Mouse (Mus musculus) stomach, embryonic 14.5 days (tissue): Measurements from ENCODE around the gene Socs5. TPM values are rescaled to one million over a fixed set of nuclear protein-coding genes. Genes with fewer than 3 reads are reported as not detected.

Source experiments
- ATAC-seq: fragments of 200-750 bp; cut with Nextera tagmentation; 2 replicates; pipeline ENCODE4 v1.8.0; 2017; ENCODE audit warnings: low read depth, moderate TSS enrichment; ENCODE audit not compliant: insufficient number of reproducible peaks, insufficient read depth, low FRiP score
- H3K27ac ChIP-seq: fragments of 300-500 bp; sonication (generic); 2 replicates; pipeline ENCODE4 v1.5.1; 2014; ENCODE audit warnings: mild to moderate bottlenecking, low read length, moderate library complexity, mixed read lengths
- H3K27me3 ChIP-seq: fragments of 300-500 bp; sonication (generic); 2 replicates; pipeline ENCODE4 v1.6.1; 2014; ENCODE audit warnings: low read length, control low read depth, mixed read lengths; ENCODE audit not compliant: control insufficient read depth, insufficient read depth
- H3K36me3 ChIP-seq: fragments of 300-500 bp; sonication (generic); 2 replicates; pipeline ENCODE4 v1.6.1; 2014; ENCODE audit warnings: mild to moderate bottlenecking, control low read depth, low read length, moderate library complexity, mixed read lengths; ENCODE audit not compliant: control insufficient read depth, insufficient read depth
- H3K4me1 ChIP-seq: fragments of 300-500 bp; sonication (generic); 2 replicates; pipeline ENCODE4 v1.6.1; 2014; ENCODE audit warnings: low read length, control low read depth, mixed read lengths; ENCODE audit not compliant: control insufficient read depth, insufficient read depth
- H3K4me2 ChIP-seq: fragments of 300-500 bp; sonication (generic); replicated peaks from 2 replicates; pipeline ENCODE4 v1.6.1; 2014; ENCODE audit warnings: low read depth, low read length, control low read depth
- H3K4me3 ChIP-seq: fragments of 300-500 bp; sonication (generic); 2 replicates; pipeline ENCODE4 v1.5.1; 2014; ENCODE audit warnings: low read depth, low read length, control low read depth
- H3K9ac ChIP-seq: fragments of 300-500 bp; sonication (generic); replicated peaks from 2 replicates; pipeline ENCODE4 v1.6.1; 2014; ENCODE audit warnings: low read depth, mild to moderate bottlenecking, control low read depth, low read length, moderate library complexity, mixed read lengths
- H3K9me3 ChIP-seq: fragments of 300-500 bp; sonication (generic); 2 replicates; pipeline ENCODE4 v1.6.1; 2016; ENCODE audit warnings: low read depth, low read length, control low read depth; ENCODE audit not compliant: control insufficient read depth
- WGBS: fragments of 180-500 bp; shearing (Covaris S2); extraction: QIAGEN DNeasy Blood & Tissue Kit; methylation state at CpG from one replicate; pipeline ENCODE4 v1.1.7; 2014; 5-methylcytosine and 5-hydroxymethylcytosine counted together
- polyA plus RNA-seq: library from polyadenylated mRNA; unstranded; fragments of >200 nt; fragmentation: Nextera tagmentation; extraction: Ambion mirVana; gene quantifications from 2 replicates; pipeline ENCODE4 v1.2.1, GENCODE M21; 2014

Socs5 gene
- polyA plus RNA-seq, 1 experiment from 2014 or later = 15.9 TPM

- Histone ChIP-seq H3K27ac (no peak overlapping the region), H3K4me3 (no peak overlapping the region)
Observed at GRCm38 (mm10) chr17:87142271-87142670, 34.8 kb downstream of the Socs5 start.

DNA sequence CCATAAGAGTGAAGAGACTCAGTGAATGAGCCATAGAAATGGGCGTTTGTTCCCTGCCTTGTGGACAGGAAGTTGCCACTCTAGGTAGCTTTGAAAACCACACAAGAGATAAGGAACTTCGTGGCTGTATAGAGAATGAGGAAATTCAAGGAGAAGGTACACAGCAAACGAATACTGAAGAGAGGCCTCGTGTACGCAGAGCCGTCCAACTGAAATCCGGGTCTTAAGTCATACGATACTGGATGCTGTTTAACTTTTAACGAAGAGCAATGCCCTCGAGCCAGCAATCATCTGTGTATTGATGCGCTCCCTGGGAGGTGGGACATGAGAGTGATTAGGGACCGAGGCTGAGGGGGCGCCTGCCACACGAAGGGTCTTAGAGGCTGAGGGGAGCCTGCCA lies 35.7 kb downstream of the Socs5 start:
- H3K36me3 ChIP-seq = no peaks in the 10 kb centered on the region
- 63% methylated on average over 14 of the region's 14 CpGs for WGBS
- ATAC-seq = no peak
- H3K9me3 ChIP-seq = no peaks in the 10 kb centered on the region
- H3K4me3 ChIP-seq = no peak overlapping the region
- no peak overlapping the region for H3K4me2 ChIP-seq
- no peak overlapping the region for H3K9ac ChIP-seq
- H3K27me3 ChIP-seq = no peaks in the 10 kb centered on the region
- no peak overlapping the region for H3K27ac ChIP-seq
- H3K4me1 ChIP-seq = no peaks in the 10 kb centered on the region

More at GRCm38 (mm10) chr17:87142271-87142670, 34.8 kb downstream of the Socs5 start:
- H3K36me3 ChIP-seq = no peaks in the 10 kb centered on the region
- H3K9ac ChIP-seq = no peak overlapping the region
- 40% methylated on average over 11 of the region's 11 CpGs for WGBS
- peak; percentile 71; the same call in 1 of the 2 replicates for ATAC-seq
- no peaks in the 10 kb centered on the region for H3K9me3 ChIP-seq
- H3K4me1 ChIP-seq = no peaks in the 10 kb centered on the region
- H3K4me2 ChIP-seq = no peak overlapping the region; the same call in 1 of the 2 replicates
- no peaks in the 10 kb centered on the region for H3K27me3 ChIP-seq

DNA sequence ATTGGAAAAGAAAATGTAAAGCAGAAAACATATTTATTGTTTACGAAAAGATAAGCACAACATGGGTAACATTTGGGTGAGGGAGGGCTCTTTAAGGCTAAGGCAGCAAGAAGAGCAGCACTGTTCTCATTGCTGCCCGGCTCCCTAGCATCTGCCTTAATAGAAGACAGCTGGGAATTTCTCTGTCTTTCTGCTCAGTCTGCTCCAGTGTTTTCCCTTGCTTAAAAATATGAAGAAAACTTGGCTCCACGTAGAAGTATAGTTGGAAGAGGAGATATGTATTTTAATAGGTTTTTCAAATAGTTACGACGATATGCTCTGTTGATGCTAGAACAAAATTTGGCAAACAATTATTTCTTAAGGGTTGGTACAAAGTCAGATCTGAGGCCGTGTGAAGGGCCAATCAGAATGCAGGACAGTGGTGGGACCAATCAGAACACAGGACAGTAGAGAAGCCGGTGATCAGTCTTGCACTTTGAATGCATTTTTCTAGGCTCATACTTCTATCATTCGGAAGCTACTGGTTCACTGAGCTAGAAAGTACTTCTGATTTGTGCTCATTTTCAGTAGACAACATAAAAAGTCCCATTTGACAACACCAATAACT lies 39.0 kb downstream of the Socs5 start:
- no peaks in the 10 kb centered on the region for H3K9me3 ChIP-seq
- ATAC-seq = no peak
- no peak overlapping the region for H3K4me2 ChIP-seq
- H3K27me3 ChIP-seq = no peaks in the 10 kb centered on the region
- H3K4me3 ChIP-seq = no peak overlapping the region
- H3K36me3 ChIP-seq = no peaks in the 10 kb centered on the region
- H3K27ac ChIP-seq = no peak overlapping the region
- 81% methylated on average over 8 of the region's 8 CpGs for WGBS
- no peaks in the 10 kb centered on the region for H3K4me1 ChIP-seq
- no peak overlapping the region for H3K9ac ChIP-seq

GRCm38 (mm10) chr17:87149762-87150161 lies 42.3 kb downstream of the Socs5 start:
- Histone ChIP-seq H3K27me3 (no peaks in the 10 kb centered on the region), H3K4me2 (no peak overlapping the region), H3K9me3 (no peaks in the 10 kb centered on the region), H3K4me1 (0 out of 2 replicates have a peak, but pooled peaks cover 2% of the 10 kb centered on the region), H3K4me3 (no peak overlapping the region), H3K9ac (no peak overlapping the region), H3K27ac (no peak overlapping the region), H3K36me3 (no peaks in the 10 kb centered on the region)
- WGBS = 76% methylated on average over 12 of the region's 12 CpGs
- ATAC-seq = no peak

DNA sequence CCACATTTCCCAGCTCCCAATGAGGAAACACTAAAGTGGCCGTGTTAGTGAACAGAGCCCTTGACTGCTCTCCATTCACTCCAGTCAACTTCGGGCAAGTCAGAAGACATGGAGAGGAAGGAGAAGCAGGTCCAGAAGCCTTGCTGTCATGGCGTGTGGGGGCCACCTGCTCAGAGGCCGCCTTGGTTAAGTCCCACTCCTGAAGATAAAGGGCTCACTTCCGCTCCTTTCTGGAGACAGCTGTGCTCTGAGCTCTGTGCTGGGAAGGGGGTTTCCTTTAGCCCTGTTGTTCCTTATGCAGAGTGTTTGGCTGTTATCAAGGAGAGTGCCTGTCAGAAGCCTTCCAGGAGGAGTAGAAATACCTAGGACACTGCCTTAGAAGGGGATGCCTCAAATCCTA lies 45.5 kb downstream of the Socs5 start:
- no peak overlapping the region for H3K4me3 ChIP-seq
- no peaks in the 10 kb centered on the region for H3K36me3 ChIP-seq
- WGBS = 29% methylated on average over 5 of the region's 5 CpGs
- H3K4me2 ChIP-seq = no peak overlapping the region
- no peak overlapping the region for H3K27ac ChIP-seq
- no peaks in the 10 kb centered on the region for H3K27me3 ChIP-seq
- no peaks in the 10 kb centered on the region for H3K9me3 ChIP-seq
- no peak for ATAC-seq
- no peak overlapping the region for H3K9ac ChIP-seq
- H3K4me1 ChIP-seq = 0 out of 2 replicates have a peak, but pooled peaks cover 5% of the 10 kb centered on the region

GRCm38 (mm10) chr17:87155664-87156063 lies 48.2 kb downstream of the Socs5 start:
- Histone ChIP-seq H3K27ac (no peak overlapping the region), H3K36me3 (no peaks in the 10 kb centered on the region), H3K4me3 (no peak overlapping the region), H3K4me1 (0 out of 2 replicates have a peak, but pooled peaks cover 5% of the 10 kb centered on the region), H3K9me3 (no peaks in the 10 kb centered on the region), H3K9ac (no peak overlapping the region), H3K4me2 (no peak overlapping the region), H3K27me3 (no peaks in the 10 kb centered on the region)
- WGBS = 69% methylated on average over 3 of the region's 3 CpGs
- ATAC-seq = no peak

DNA sequence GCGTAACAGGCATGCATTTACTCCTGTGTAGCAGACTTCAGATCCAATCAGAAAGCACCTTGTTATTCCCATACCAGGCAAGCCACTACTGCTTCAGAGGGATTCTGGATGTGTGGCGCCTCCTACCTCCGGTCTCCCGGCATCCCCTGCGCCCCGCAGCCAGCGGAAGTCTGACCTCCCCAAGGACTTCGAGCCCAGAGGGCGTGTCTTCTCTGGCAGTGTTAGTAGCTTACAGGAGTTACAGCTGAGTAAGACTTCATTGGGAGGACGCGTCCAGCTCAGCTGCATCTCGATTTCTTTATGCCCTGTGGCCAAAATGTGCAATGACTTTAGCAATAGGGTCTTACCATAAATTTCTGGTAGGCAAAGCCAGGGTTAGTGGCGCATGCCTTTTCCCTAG lies 50.3 kb downstream of the Socs5 start:
- peak; percentile 74; the same call in 1 of the 2 replicates for ATAC-seq
- no peak overlapping the region for H3K4me2 ChIP-seq

GRCm38 (mm10) chr17:87158597-87158996 lies 51.1 kb downstream of the Socs5 start:
- no peak overlapping the region for H3K27ac ChIP-seq
- no peaks in the 10 kb centered on the region for H3K27me3 ChIP-seq
- H3K36me3 ChIP-seq = no peaks in the 10 kb centered on the region
- no peak overlapping the region for H3K4me3 ChIP-seq
- no peak for ATAC-seq
- no peak overlapping the region for H3K9ac ChIP-seq
- 78% methylated on average over 14 of the region's 14 CpGs for WGBS
- 0 out of 2 replicates have a peak, but pooled peaks cover 3% of the 10 kb centered on the region for H3K4me1 ChIP-seq
- no peak overlapping the region for H3K4me2 ChIP-seq
- H3K9me3 ChIP-seq = no peaks in the 10 kb centered on the region

More for the DNA sequence above, 50.3 kb downstream of the Socs5 start:
- Histone ChIP-seq H3K27me3 (no peaks in the 10 kb centered on the region), H3K36me3 (no peaks in the 10 kb centered on the region), H3K9me3 (no peaks in the 10 kb centered on the region), H3K27ac (no peak overlapping the region), H3K9ac (no peak overlapping the region), H3K4me3 (no peak overlapping the region), H3K4me1 (0 out of 2 replicates have a peak, but pooled peaks cover 5% of the 10 kb centered on the region)
- 63% methylated on average over 13 of the region's 13 CpGs for WGBS

GRCm38 (mm10) chr17:87160270-87160669 lies 52.8 kb downstream of the Socs5 start:
- 0 out of 2 replicates have a peak, but pooled peaks cover 3% of the 10 kb centered on the region for H3K4me1 ChIP-seq
- H3K9me3 ChIP-seq = no peaks in the 10 kb centered on the region
- no peaks in the 10 kb centered on the region for H3K36me3 ChIP-seq
- 82% methylated on average over 3 of the region's 3 CpGs for WGBS
- no peak overlapping the region for H3K4me3 ChIP-seq
- no peak overlapping the region for H3K9ac ChIP-seq
- H3K27me3 ChIP-seq = no peaks in the 10 kb centered on the region
- H3K27ac ChIP-seq = no peak overlapping the region
- ATAC-seq = no peak
- no peak overlapping the region for H3K4me2 ChIP-seq
